Mouse (Mus musculus) olfactory bulb, adult 2 months (tissue): ENCODE data around the gene Zfp941. TPM values are rescaled to one million over a fixed set of nuclear protein-coding genes. Genes with fewer than 3 reads are reported as not detected.

Source experiments
- H3K27ac ChIP-seq: fragments of 200-500 bp; 2 replicates; pipeline ENCODE4 v1.5.1; 2012; ENCODE audit warnings: low read depth, low read length; ENCODE audit not compliant: insufficient read depth
- H3K4me1 ChIP-seq: fragments of 200-500 bp; 2 replicates; pipeline ENCODE4 v1.6.1; 2012; ENCODE audit warnings: low read length; ENCODE audit not compliant: control insufficient read depth, insufficient read depth
- H3K4me3 ChIP-seq: fragments of 200-500 bp; 2 replicates; pipeline ENCODE4 v1.5.1; 2012; ENCODE audit warnings: mild to moderate bottlenecking, low read depth, low read length, moderate library complexity; ENCODE audit not compliant: insufficient read depth
- CTCF ChIP-seq: fragments of 200-500 bp; IDR thresholded peaks from 2 replicates; pipeline ENCODE4 v1.5.1; 2012; ENCODE audit warnings: low read depth, mild to moderate bottlenecking, low read length, moderate library complexity; ENCODE audit not compliant: insufficient read depth
- POLR2A ChIP-seq: fragments of 200-500 bp; IDR thresholded peaks from 2 replicates; pipeline ENCODE4 v1.6.1; 2012; ENCODE audit warnings: mild to moderate bottlenecking, low read depth, low read length, moderate library complexity; ENCODE audit not compliant: insufficient read depth
- WGBS: fragments of 180-500 bp; shearing (Covaris S2); methylation state at CpG from one replicate; pipeline ENCODE4 v1.1.7; 2018; 5-methylcytosine and 5-hydroxymethylcytosine counted together
- polyA plus RNA-seq: library from polyadenylated mRNA; stranded (reverse); fragments of >200 nt; gene quantifications from 2 replicates; pipeline ENCODE4 v1.2.4, GENCODE M21; 2012; ENCODE audit warnings: low replicate concordance; ENCODE audit not compliant: missing spikeins, insufficient read depth, insufficient read length

Zfp941 gene
- polyA plus RNA-seq, 1 experiment: not detected

GRCm38 (mm10) chr7:140843806-140844205 is 21.8 kb upstream of the Zfp941 start:
- no peak overlapping the region for H3K27ac ChIP-seq
- H3K4me1 ChIP-seq: no peaks in the 10 kb centered on the region; the same call in 1 of the 2 replicates
- TF ChIP-seq CTCF (no peak), POLR2A (no peak)
- H3K4me3 ChIP-seq: no peak overlapping the region
- WGBS: 79% methylated on average over 7 of the region's 7 CpGs

DNA sequence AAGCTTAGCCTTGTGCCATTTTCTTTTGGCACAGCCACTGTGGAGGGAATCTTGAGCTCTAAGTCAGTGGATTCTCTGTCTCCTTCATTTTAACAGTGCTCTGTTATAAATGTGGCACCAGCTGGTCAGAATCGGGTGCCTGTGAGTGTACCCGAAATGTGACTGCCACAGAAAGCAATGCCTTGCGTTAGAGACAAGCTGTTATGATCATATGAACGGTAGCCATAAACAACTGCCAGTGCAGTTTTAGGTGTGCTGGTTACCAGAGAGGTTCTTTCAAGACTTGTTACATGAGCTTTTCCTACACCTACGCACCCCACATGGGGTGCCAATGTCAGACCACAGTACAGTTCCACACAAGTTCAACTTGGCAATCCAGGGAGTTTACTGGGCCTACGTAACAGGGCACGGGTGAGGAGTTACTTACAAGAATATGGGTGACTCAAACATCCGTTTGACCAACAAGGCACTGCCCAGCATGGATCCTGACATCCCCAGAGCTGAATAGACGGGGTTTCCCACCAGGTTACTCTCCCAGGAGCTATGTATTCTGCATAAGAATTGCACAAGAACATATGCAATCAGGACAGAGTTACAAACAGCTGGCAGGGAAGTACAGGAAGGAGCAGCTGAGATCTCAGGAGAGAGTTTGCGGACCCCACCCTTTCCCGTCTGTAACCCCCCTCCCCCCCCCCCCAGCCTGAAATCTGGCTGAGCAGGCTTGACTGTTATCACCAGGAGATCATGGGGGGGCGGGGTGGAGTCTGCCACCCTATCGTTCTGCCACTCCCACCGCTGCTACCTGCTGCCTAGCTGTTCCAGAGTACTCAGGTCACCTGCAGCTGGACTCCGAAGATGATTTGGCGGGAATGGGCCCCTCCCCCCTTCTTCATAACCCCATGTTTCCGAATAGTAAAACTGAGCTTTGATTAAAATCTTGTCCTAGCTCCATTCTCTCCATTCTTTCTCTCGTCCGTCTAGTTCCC is 19.1 kb upstream of the Zfp941 start:
- H3K4me1 ChIP-seq: no peaks in the 10 kb centered on the region; the same call in 1 of the 2 replicates
- no peak overlapping the region for H3K27ac ChIP-seq
- H3K4me3 ChIP-seq: no peak overlapping the region
- TF ChIP-seq POLR2A (no peak), CTCF (no peak)
- 49% methylated on average over 19 of the region's 19 CpGs for WGBS

GRCm38 (mm10) chr7:140839556-140839955 is 17.6 kb upstream of the Zfp941 start:
- Histone ChIP-seq H3K4me1 (no peaks in the 10 kb centered on the region), H3K4me3 (no peak overlapping the region), H3K27ac (no peak overlapping the region)
- TF ChIP-seq CTCF (no peak), POLR2A (no peak)
- 65% methylated on average over 5 of the region's 5 CpGs for WGBS

DNA sequence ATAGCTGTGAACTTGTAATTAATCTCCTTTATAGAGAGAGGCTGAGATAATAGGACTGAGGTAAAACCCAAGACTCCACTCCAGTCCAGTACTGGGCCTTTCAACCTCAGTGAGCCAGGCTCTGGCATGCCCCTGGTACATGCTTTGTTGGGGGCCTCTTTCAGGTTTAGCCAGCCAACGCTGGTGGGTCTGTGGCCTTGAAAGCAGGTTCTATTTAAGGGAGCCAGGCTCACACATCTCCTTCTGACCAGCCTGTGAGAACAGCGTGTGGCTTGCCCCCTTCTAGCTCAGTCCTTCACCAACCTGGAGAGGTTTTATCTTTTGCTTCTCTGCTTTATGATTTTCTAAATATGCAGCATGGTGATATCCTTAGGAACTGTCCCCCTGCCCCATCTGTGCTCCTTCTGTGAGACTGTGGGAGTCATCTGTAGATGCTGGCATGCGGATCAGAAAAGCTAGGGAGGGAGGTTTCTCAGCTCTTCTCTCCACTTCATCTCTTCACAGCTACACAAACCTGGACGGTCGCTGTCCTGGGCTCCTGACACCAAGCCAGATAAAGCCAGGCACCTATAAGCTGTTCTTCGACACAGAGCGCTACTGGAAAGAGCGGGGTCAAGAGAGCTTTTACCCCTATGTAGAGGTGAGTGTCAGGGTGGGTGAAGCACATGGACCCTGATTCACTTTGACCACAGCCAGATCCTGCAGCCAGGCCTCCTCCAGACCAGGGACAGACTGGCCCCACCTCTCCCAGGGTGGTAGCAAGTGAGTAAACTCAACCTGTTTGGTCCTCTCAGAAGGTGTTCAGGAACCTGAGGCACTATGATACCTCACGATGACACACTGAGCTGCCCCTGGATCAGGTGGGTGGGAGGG is 14.5 kb upstream of the Zfp941 start:
- no peak for TF ChIP-seq CTCF
- no peak for TF ChIP-seq POLR2A
- H3K4me1 ChIP-seq: no peaks in the 10 kb centered on the region
- 79% methylated on average over 9 of the region's 9 CpGs for WGBS
- no peak overlapping the region for H3K4me3 ChIP-seq
- no peak overlapping the region for H3K27ac ChIP-seq

- Histone ChIP-seq H3K27ac (no peak overlapping the region), H3K4me1 (no peaks in the 10 kb centered on the region), H3K4me3 (no peak overlapping the region)
- 78% methylated on average over 2 of the region's 2 CpGs for WGBS
- TF ChIP-seq CTCF: no peak
- TF ChIP-seq POLR2A: no peak
These were observed 13.7 kb upstream of the Zfp941 start for GRCm38 (mm10) chr7:140835758-140836087.

GRCm38 (mm10) chr7:140834968-140835757 is 13.2 kb upstream of the Zfp941 start, which contains the start of gene Urah:
TSS of gene Urah (plus strand) at chr7:140835018.
- no peak for TF ChIP-seq POLR2A
- TF ChIP-seq CTCF: no peak
- WGBS: 53% methylated on average over 20 of the region's 20 CpGs
- H3K27ac ChIP-seq: no peak within 1 kb of the TSS
- H3K4me1 ChIP-seq: no peaks in the 10 kb centered on the region
- no peak within 1 kb of the TSS for H3K4me3 ChIP-seq

DNA sequence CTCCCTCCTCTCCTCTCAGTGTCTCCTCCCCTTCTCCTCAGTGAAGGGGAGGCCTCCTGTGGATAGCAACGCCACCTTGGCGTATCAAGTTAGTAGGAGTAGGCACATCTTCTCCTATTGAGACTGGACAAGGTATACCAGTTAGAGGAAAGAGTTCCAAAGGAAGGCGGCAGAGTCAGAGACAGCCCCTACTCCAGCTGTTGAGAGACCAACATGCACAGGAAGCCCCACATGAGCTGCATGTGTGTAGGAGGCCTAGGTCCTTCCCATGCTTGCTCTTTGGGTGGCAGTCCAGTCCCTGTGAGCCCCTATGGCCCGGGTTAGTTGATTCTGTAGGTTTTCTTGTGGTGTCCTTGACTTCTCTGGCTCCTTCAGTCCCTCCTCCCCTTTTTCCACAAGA is 11.4 kb upstream of the Zfp941 start:
- Histone ChIP-seq H3K4me1 (peaks cover under 1% of the 10 kb centered on the region; the same call in 1 of the 2 replicates), H3K4me3 (no peak overlapping the region), H3K27ac (no peak overlapping the region)
- 86% methylated on average over 4 of the region's 4 CpGs for WGBS
- TF ChIP-seq CTCF: no peak
- no peak for TF ChIP-seq POLR2A

GRCm38 (mm10) chr7:140831447-140831846 is 9.5 kb upstream of the Zfp941 start:
- TF ChIP-seq POLR2A (no peak), CTCF (no peak)
- H3K4me1 ChIP-seq: peaks cover 2% of the 10 kb centered on the region; the same call in 1 of the 2 replicates
- WGBS: 77% methylated on average over 6 of the region's 6 CpGs
- no peak overlapping the region for H3K4me3 ChIP-seq
- no peak overlapping the region for H3K27ac ChIP-seq
